Mouse (Mus musculus) neural tube, embryonic 11.5 days (tissue): ENCODE data around the gene Sh3rf3. TPM values are rescaled to one million over a fixed set of nuclear protein-coding genes. Genes with fewer than 3 reads are reported as not detected.

ENCODE experiments used
- microRNA-seq: library from miRNA; unstranded; fragments of <30 nt; microRNA quantifications from one replicate; pipeline ENCODE4, GENCODE M21; 2016
- polyA plus RNA-seq: library from polyadenylated mRNA; unstranded; fragments of >200 nt; fragmentation: Nextera tagmentation; extraction: Ambion mirVana; gene quantifications from 2 replicates; pipeline ENCODE4 v1.2.1, GENCODE M21; 2014

Gene Sh3rf3
- polyA plus RNA-seq, 1 experiment from 2014 or later: 2.7 TPM

Small RNA genes within 50 kb of the gene (microRNA-seq; reads per million reads assigned to microRNA genes)
- gene Gm27672: not detected

Other genes starting within 250 kb of the Sh3rf3 start
- 0.30 and 0.32 TPM in 2 replicates for gene Edar, start 137.7 kb upstream of the Sh3rf3 start, polyA plus RNA-seq
- not detected in 2 replicates for gene Gm17542, start 95.1 kb upstream of the Sh3rf3 start, polyA plus RNA-seq